Mouse (Mus musculus) lung, adult 2 months (tissue): ENCODE results near the gene Tut1.

Source experiments
- CTCF ChIP-seq: fragments of 200-500 bp; IDR thresholded peaks from 2 replicates; pipeline ENCODE4 v1.5.1; 2011; ENCODE audit warnings: mild to moderate bottlenecking, low read length, control low read depth; ENCODE audit not compliant: insufficient read depth
- POLR2A ChIP-seq: fragments of 200-500 bp; IDR thresholded peaks from 2 replicates; pipeline ENCODE4 v1.6.1; 2011; ENCODE audit warnings: low read depth, mild to moderate bottlenecking, control low read depth, low read length, borderline replicate concordance; ENCODE audit errors: extremely low read depth

DNA sequence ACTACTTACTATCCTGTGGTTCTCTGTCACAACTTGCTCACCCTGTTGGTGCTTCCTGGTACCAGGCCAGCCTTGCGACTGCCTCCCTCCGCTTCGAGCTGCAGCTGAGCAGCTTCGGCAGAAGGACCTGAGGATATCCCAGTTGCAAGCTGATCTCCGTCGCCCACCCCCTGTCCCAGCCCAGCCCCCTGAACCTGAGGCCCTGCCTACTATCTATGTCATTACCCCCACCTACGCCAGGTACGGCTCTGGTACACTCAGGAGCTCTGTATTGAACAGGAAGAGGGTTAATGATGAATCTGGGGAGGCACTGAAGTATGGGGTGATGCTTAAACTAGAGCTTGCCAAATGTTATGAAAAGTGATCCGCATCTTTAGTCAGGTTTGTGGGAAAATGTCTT is 31.9 kb upstream of the Tut1 start:
- TF ChIP-seq POLR2A (no peak), CTCF (no peak)
